Mouse (Mus musculus) erythroblast, embryonic 14.5 days (primary cell): Measurements from ENCODE around the gene P2ry2.

ENCODE experiments used
- GATA1 ChIP-seq: IDR thresholded peaks from 2 replicates; pipeline ENCODE4 v1.6.1; 2012; ENCODE audit warnings: low read length, inconsistent platforms, mixed read lengths
- TAL1 ChIP-seq: IDR thresholded peaks from 3 replicates; pipeline ENCODE4 v1.6.1; 2012; ENCODE audit warnings: low read length, inconsistent platforms, mixed read lengths

GRCm38 (mm10) chr7:101049326-101050087, 36.8 kb upstream of the P2ry2 start:
- TF ChIP-seq GATA1 (no peak), TAL1 (no peak)
